Mouse (Mus musculus): ENCODE data around the gene Trp73. TPM values are rescaled to one million over a fixed set of nuclear protein-coding genes. Genes with fewer than 3 reads are reported as not detected.

Trp73 gene
- polyA plus RNA-seq, 1 experiment = 2.8 TPM

DNA sequence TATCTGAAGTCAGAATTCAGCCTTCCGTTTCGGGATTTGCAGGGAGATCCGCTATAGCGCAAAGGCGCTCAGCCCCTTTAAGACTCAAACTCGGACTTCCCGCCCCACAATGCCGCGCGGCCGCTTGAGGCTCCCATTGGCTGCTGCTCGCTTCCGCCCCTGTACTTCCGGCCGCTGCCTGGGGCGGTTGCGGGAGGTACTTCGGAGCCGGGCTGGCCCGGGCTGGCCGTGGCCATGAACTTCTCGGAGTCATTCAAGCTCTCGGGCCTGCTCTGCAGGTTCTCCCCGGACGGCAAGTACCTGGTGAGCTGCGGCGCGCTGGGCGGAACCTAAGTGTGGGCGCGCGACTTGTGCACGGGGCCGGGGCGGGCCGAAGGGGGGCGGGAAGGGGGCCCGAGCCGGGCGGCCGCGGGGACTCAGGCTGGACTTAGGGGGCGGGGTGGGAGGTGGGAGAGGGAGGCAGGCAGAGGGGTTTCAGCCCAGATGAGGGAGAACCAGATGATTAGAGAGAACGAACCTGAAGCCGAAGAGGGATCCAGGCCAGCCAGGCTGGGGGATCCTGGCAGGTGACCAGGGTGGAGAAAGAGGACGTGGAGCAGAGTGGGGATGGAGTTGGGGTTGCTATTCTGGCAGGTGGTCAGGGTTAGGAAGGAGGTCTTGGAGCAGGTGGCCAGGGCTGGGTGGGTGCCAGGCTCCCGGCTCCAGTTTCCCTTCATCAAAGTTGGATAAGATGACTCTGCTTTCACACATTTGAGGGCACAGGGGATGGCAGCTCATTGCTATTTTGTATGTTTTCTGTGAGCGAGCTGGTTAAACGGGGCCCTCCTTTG is 2.4 kb upstream of the Trp73 start, which contains the start of gene Wrap73:
Gene Wrap73, plus strand, starts transcription at position 162 of the 830 bp plus-strand sequence.
- TF ChIP-seq CTCF (IDR thresholded peaks at IDR 0.05; ENCODE audit: low read depth, low read length) = no peak
- TF ChIP-seq EP300 (IDR thresholded peaks at IDR 0.05; ENCODE audit: insufficient read depth, low read depth, low read length) = no peak
- TF ChIP-seq POLR2A (IDR thresholded peaks at IDR 0.05; ENCODE audit: insufficient read depth, low read length) = peak; percentile 42
- Histone ChIP-seq H3K27ac (ENCODE audit: insufficient read depth, low read length) (no peak within 1 kb of the TSS), H3K4me3 (ENCODE audit: low read depth, low read length) (peak within 1 kb of the TSS; percentile 85), H3K4me1 (ENCODE audit: control insufficient read depth, insufficient read depth, low read length) (peaks cover 2% of the 10 kb centered on the region), H3K36me3 (ENCODE audit: control insufficient read depth, insufficient read depth, low read length, poor library complexity, severe bottlenecking) (peaks cover 2% of the 10 kb centered on the region; the same call in 1 of the 2 replicates), H3K9ac (ENCODE audit: low read depth, poor library complexity, severe bottlenecking) (peak within 1 kb of the TSS; percentile 94), H3K9me3 (replicated peaks; ENCODE audit: control insufficient read depth, insufficient read depth, low read length, poor library complexity, severe bottlenecking) (no peaks in the 10 kb centered on the region), H3K27me3 (ENCODE audit: control insufficient read depth, insufficient read depth, low read length, poor library complexity, severe bottlenecking) (peaks cover 22% of the 10 kb centered on the region)

DNA sequence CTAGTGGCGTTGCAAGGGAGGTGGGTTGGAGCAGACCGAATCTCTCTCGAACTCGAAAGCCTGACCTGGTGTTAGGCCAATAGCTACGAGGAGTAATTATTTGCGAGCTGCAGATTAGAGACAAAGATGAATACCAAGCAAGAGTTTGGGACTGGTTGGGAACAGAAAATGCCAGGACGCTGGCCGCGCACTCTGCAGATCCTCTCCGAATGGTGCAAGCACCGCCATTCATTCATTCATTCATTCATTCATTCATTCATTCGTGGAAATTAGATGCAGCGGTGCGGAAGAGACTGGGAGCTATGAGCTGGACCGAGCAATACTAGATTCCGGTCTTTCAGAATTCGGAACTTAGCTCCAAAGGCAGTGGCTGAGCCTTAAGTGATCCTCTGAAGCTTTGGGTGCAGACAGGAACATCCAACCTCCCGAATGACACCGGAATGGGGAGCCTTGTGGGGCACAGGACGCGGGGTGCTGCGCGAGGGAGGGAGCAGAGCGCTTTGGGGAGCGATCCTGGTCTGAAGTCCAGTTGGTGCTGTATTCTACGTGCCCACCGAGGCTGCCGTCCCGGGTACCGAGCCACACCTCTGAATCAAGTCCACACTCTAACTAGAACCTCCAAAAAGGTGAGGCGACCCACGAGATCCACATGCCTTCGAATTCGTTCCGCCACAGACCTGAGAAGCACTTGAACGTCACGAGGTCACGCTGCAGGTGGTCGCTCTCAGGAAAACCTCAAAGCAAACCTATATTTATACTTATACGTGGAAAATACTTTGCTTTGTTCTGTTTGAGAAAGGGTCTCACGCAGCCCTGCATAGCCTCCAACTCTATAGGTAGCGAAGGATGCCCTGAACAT is 1.2 kb upstream of the Trp73 start:
- H3K9me3 ChIP-seq (replicated peaks; ENCODE audit: control insufficient read depth, insufficient read depth, low read length, poor library complexity, severe bottlenecking) = no peaks in the 10 kb centered on the region
- no peak overlapping the region for H3K9ac ChIP-seq (ENCODE audit: low read depth, poor library complexity, severe bottlenecking)
- peaks cover 2% of the 10 kb centered on the region for H3K4me1 ChIP-seq (ENCODE audit: control insufficient read depth, insufficient read depth, low read length)
- TF ChIP-seq POLR2A (IDR thresholded peaks at IDR 0.05; ENCODE audit: insufficient read depth, low read length) (no peak), CTCF (IDR thresholded peaks at IDR 0.05; ENCODE audit: low read depth, low read length) (no peak), EP300 (IDR thresholded peaks at IDR 0.05; ENCODE audit: insufficient read depth, low read depth, low read length) (no peak)
- H3K36me3 ChIP-seq (ENCODE audit: control insufficient read depth, insufficient read depth, low read length, poor library complexity, severe bottlenecking) = no peaks in the 10 kb centered on the region
- H3K4me3 ChIP-seq (ENCODE audit: low read depth, low read length) = peak overlapping the region; percentile 47
- peaks cover 22% of the 10 kb centered on the region for H3K27me3 ChIP-seq (ENCODE audit: control insufficient read depth, insufficient read depth, low read length, poor library complexity, severe bottlenecking)
- H3K27ac ChIP-seq (ENCODE audit: insufficient read depth, low read length) = no peak overlapping the region

DNA sequence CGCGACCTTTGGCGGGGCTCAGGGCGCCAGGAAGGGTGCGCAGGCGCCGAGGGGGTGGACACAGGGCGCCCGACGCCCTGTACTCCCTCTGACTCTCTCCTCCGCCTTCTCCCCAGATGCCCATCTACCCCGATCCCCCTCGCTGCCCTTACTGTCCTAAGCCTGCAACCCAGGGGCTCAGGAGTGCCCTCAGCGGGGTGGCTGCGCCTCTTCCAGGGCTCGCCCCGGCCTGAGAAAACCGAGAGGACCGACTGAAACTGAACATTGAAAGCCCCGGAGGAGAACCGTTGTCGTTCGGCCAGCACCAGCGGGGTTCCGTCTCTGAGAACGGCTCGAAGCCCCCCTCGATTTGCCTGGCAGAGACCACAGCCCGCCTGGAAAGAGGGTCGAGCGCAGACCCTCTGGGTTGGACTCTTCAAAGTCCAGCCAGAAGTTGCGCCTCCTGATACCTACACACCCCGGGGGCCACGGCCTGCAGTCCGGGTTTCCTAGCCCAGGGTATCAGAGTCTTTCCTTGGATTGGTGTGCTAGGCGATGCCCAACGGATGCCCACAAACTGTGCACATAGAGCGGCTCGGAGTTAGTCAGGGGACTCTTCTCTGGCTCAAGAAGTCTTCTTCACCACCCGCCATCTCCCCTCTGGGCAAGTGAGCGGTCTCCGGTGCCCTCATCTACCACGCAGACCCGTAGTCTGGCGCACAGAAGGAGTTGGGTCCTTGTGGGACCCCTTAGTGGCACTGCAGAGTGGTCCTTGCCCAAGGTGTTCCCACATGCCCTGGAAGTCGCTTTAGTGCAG is 403 bp upstream of the Trp73 start:
- Histone ChIP-seq H3K27ac (ENCODE audit: insufficient read depth, low read length) (no peak overlapping the region), H3K36me3 (ENCODE audit: control insufficient read depth, insufficient read depth, low read length, poor library complexity, severe bottlenecking) (no peaks in the 10 kb centered on the region), H3K9ac (ENCODE audit: low read depth, poor library complexity, severe bottlenecking) (peak overlapping the region; percentile 48), H3K4me1 (ENCODE audit: control insufficient read depth, insufficient read depth, low read length) (peaks cover 2% of the 10 kb centered on the region), H3K9me3 (replicated peaks; ENCODE audit: control insufficient read depth, insufficient read depth, low read length, poor library complexity, severe bottlenecking) (no peaks in the 10 kb centered on the region), H3K4me3 (ENCODE audit: low read depth, low read length) (peak overlapping the region; percentile 47), H3K27me3 (ENCODE audit: control insufficient read depth, insufficient read depth, low read length, poor library complexity, severe bottlenecking) (peaks cover 22% of the 10 kb centered on the region)
- no peak for TF ChIP-seq POLR2A (IDR thresholded peaks at IDR 0.05; ENCODE audit: insufficient read depth, low read length)

DNA sequence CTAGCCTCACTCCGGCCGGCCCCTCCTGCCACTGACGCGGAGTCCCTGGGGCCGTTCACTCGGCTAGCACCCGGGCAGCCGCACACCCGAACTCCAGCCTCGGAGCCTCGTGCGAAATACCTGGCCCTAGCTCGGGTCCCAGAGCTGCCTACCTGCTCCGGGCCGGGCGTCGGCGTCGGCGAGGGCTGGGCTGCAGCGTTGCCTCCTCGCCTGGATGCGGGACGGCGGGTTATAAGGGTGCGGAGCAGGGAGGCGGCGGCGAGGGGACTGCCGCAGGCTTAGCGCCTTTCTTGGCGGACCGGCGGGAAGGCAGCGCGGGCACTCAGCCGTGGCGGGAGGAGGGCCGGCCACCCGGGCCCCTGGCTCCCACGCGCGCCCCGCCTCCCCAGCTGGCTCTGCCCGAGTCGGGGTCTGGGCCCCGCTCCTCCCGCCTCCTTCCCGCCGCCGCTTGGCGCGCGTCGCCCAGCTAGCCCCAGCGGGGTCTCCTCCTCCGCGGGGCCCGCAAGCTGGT is 282 bp downstream of the Trp73 start:
- no peaks in the 10 kb centered on the region for H3K36me3 ChIP-seq (ENCODE audit: control insufficient read depth, insufficient read depth, low read length, poor library complexity, severe bottlenecking)
- H3K9ac ChIP-seq (ENCODE audit: low read depth, poor library complexity, severe bottlenecking) = peak overlapping the region; percentile 48
- peaks cover 22% of the 10 kb centered on the region for H3K27me3 ChIP-seq (ENCODE audit: control insufficient read depth, insufficient read depth, low read length, poor library complexity, severe bottlenecking)
- H3K9me3 ChIP-seq (replicated peaks; ENCODE audit: control insufficient read depth, insufficient read depth, low read length, poor library complexity, severe bottlenecking) = no peaks in the 10 kb centered on the region
- no peak for TF ChIP-seq POLR2A (IDR thresholded peaks at IDR 0.05; ENCODE audit: insufficient read depth, low read length)
- TF ChIP-seq CTCF (IDR thresholded peaks at IDR 0.05; ENCODE audit: low read depth, low read length) = no peak
- no peak for TF ChIP-seq EP300 (IDR thresholded peaks at IDR 0.05; ENCODE audit: insufficient read depth, low read depth, low read length)
- H3K4me3 ChIP-seq (ENCODE audit: low read depth, low read length) = peak overlapping the region; percentile 47
- peaks cover 2% of the 10 kb centered on the region for H3K4me1 ChIP-seq (ENCODE audit: control insufficient read depth, insufficient read depth, low read length)
- no peak overlapping the region for H3K27ac ChIP-seq (ENCODE audit: insufficient read depth, low read length)

DNA sequence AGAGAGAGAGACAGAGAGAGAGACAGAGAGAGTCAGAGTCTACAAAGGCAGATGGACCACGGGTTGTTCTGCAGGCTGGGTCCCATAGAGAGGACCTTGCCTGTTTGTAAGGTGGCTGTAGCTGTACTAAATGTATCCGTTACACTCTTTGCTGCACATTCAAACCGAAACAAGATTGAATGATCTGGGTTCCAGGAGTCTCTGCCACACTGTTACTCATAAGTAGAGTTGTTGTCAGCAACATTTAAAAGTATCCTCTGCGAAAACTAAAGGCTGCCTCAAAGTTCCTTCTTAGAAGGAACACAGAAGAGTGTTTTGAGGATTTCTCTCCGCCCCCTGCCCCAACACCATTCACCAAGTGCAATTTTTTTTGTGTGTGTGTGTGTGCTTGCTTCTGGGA is 2.9 kb downstream of the Trp73 start:
- Histone ChIP-seq H3K4me3 (ENCODE audit: low read depth, low read length) (no peak overlapping the region), H3K27ac (ENCODE audit: insufficient read depth, low read length) (no peak overlapping the region), H3K9me3 (replicated peaks; ENCODE audit: control insufficient read depth, insufficient read depth, low read length, poor library complexity, severe bottlenecking) (no peaks in the 10 kb centered on the region), H3K4me1 (ENCODE audit: control insufficient read depth, insufficient read depth, low read length) (peaks cover 2% of the 10 kb centered on the region), H3K36me3 (ENCODE audit: control insufficient read depth, insufficient read depth, low read length, poor library complexity, severe bottlenecking) (no peaks in the 10 kb centered on the region), H3K27me3 (ENCODE audit: control insufficient read depth, insufficient read depth, low read length, poor library complexity, severe bottlenecking) (peaks cover 22% of the 10 kb centered on the region), H3K9ac (ENCODE audit: low read depth, poor library complexity, severe bottlenecking) (no peak overlapping the region)
- no peak for TF ChIP-seq POLR2A (IDR thresholded peaks at IDR 0.05; ENCODE audit: insufficient read depth, low read length)
- TF ChIP-seq EP300 (IDR thresholded peaks at IDR 0.05; ENCODE audit: insufficient read depth, low read depth, low read length) = no peak
- no peak for TF ChIP-seq CTCF (IDR thresholded peaks at IDR 0.05; ENCODE audit: low read depth, low read length)

Data from ES-Bruce4 (cell line).